Mouse (Mus musculus): ENCODE data around the gene Pcnx3.
"Not testable (repeated sequence)": the region's sequence is repeated elsewhere in the genome, so short reads cannot be mapped to it uniquely, and the experiment has no call there.

- TF ChIP-seq POLR2A (IDR thresholded peaks at IDR 0.05; ENCODE audit: control insufficient read depth, low read depth, low read length); CTCF (IDR thresholded peaks at IDR 0.05; ENCODE audit: control insufficient read depth, insufficient read depth, insufficient replicate concordance, low read depth, low read length): not testable (repeated sequence)
These were observed 1.8 kb downstream of the Pcnx3 start for GRCm38 (mm10) chr19:5686954-5687353.
